Mouse (Mus musculus) cerebellum, postnatal 14 days (tissue): ENCODE results near the gene Sun3.
A peak's percentile ranks its signal among the peaks of the same experiment; 100 is the strongest.

Experiments
- DNase-seq, 2 experiments: peaks; one replicate each; pipeline ENCODE4 v3.0.0; 2021; ENCODE audit warnings: mixed read lengths in 2 of 2

Sun3 gene

GRCm38 (mm10) chr11:9048703-9049060, at the start of gene Sun3:
TSS of gene Sun3 (minus strand) at chr11:9048991.
- DNase-seq: no peak

GRCm38 (mm10) chr11:9076444-9076843, 27.7 kb upstream of the Sun3 start:
- DNase-seq: no peak

DNA sequence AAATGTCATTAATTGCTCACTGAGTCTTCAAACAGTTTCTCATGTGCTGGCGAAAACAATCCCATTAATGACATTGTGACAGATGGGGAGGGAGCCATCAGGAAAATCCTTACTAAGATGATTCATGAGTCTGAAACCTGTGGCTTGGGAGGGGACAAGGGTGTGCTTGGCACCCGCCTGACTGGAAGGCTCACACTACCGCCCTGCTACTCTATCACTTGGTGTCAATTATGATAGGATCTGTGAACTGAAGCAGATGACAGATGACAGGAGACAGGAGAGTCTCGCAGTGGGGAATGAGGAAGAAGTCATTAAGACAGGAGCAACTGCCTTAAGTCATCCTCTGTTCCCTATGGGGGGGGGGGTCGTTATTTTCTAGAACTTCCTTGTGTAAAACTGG, 11.7 kb upstream of the Sun3 start:
- no peak for DNase-seq

DNA sequence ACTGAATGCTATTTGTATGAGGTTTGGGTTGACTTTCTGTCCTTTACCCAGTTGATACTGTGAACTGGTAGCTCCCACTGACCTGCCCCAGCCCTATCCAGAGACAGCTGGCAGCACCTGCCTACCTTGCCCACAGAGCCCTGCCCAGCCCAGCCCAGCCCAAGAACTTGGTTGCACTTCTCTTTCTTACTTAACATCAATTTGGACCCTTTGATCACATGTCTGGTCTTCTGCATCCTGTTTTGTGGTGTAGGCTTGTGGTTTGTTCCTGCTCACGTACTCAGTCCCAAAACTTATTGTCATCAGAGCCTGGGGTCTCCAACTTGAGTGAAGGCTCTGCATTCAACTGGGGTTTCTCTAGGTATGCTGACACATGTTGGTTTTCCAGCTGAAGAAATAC, 11.2 kb upstream of the Sun3 start:
- no peak for DNase-seq

DNA sequence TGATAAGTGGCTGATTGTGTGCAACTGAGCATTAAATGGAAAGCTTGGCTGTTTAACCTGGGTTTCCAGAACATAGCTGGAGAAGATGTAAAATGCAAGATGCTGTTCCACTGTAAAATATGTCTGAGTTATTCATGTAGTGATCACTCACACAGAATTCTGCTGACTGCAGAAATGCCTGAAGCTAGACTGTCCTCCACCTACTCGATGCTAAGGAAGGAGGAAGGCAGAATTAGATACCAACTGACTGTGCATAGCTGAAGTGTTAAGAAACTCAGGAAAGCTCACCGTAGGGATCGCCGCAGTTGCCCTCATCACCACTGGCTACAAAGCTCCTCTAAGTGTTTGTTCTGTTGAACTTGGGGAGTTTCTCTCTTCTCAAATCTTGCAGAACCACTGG, 8.9 kb upstream of the Sun3 start:
- no peak for DNase-seq

DNA sequence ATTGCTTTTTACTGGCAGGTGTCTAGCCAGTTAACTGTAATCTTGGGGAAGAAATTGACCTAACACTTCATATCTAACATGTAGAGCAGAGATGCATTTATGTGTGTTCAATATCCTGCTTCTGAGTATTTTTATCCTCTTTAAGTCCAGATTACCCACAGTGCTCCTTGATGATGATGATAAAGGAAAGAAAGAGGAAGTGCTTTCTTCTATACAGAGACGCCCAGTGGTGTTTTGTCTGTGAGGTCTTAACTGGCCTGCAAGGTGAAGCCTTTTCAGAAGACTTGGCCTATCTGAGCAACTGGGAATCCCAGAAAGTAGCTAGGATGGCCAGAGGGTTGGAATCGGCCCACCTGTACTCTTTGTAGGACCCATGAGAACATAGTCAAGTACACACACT, 8.1 kb upstream of the Sun3 start:
- no peak for DNase-seq

DNA sequence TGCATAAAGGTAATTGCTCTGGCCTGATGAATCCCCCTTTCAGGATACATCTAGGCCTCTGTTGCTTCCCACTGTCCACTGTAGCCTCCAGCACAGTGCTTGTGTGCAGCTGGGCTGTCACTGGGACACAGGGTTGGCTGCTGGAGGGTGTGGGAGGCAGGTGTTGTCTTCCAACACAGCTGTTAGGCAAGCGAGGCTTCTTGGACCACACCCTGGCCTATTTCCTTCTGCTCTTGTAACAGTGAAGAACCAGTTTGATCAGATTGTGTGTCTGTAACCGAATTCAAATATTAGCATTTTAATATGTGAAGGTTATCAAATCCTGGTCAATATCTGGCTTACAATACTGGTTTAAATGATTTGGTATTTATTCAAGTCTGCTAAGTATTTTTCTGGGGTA, 3.1 kb upstream of the Sun3 start:
- DNase-seq: no peak

GRCm38 (mm10) chr11:9050241-9050640, 1.4 kb upstream of the Sun3 start:
- DNase-seq: no peak

- peak; percentile 87 to 88 for DNase-seq
Measured at GRCm38 (mm10) chr11:9048011-9048702, 634 bp downstream of the Sun3 start, which contains the start of gene Gm11992. TSS of gene Gm11992 (plus strand) at chr11:9048594.

DNA sequence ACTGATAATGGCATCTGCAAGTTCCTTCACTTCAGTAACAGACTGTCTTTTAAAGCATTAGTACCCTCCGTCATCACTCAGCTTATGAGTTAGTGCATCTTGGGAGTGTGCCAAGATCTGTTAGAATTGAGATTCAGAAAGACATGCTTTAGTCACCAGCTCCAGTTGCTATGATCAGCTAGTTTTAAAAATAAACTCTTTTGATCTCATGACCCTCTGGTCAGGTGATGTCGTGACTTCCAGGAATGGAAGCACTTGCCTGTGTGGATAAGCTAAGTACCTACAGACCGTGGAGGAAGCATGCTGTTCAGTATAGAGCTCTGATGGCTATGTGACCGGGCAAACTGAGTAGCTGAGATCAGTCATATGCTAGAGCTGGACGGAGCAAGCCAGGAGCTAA, 1.7 kb downstream of the Sun3 start:
- DNase-seq: no peak

DNA sequence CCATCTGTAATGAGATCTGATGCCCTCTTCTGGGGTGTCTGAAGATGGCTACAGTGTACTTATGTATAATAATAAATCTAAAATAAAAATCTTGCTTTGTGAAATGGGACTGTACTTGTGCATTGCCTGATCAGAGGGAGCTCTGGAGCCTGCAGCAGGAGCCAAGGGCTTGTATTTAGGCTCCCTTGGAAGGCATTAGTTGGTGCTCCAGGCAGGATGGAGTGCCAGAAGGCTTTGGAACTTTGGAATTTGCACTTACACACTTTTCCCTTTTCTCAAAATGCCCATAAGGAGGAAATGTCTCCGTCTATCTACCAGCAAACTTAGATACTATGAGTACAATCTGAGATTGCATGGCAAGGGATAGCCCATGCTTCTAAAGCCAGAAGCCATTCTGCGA, 2.2 kb downstream of the Sun3 start:
- no peak for DNase-seq

GRCm38 (mm10) chr11:9031530-9031929, 17.3 kb downstream of the Sun3 start:
- no peak for DNase-seq

- no peak for DNase-seq
Measured at GRCm38 (mm10) chr11:9025211-9025610, 23.6 kb downstream of the Sun3 start.

DNA sequence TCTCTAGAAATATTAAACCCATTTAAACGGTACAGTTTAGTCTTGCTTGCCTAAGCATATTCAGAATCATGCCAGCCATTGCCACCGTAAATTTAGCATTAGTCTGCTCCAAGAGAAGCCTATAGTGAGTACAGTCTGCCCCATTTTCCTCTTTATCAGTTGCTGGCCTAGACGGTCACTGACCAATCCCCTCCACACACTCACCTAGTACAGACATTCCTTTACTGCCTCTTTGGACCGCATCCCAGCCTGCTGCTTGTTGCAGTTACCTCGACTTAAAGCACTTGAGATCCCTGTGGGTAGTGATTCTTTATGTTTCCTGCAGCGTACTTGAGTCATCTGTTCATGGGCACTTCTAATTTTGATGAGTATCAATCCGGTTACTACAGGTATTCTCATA, 24.0 kb downstream of the Sun3 start:
- DNase-seq: no peak

DNA sequence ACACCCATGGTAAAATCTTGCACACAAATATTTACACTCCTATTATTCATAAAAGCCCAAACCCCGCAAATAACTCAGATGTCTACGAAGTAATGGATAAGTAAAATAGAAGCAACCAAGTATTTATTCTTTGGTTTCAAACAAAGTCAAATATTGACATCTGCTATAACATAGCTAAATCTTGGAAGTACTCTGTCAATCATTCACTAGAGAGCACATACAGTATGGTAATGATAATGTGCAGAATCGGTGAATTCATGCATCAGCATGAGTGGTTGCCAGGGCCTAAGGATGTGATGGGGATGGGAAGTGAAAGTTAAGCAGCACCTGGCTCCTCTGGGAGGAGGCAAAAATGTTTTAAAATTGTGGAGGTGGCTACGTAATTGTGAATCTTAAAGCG, 28.6 kb downstream of the Sun3 start:
- DNase-seq: no peak

- peak; percentile 33 to 47 for DNase-seq
Measured at GRCm38 (mm10) chr11:9018491-9019267, 30.1 kb downstream of the Sun3 start.

- no peak for DNase-seq
Measured at GRCm38 (mm10) chr11:9014740-9015139, 34.1 kb downstream of the Sun3 start.

GRCm38 (mm10) chr11:9011348-9011747, 37.4 kb downstream of the Sun3 start:
- no peak for DNase-seq

- peak; percentile 91 for DNase-seq
Measured at GRCm38 (mm10) chr11:9010853-9011339, 37.9 kb downstream of the Sun3 start, which contains the start of gene Hus1. TSS of gene Hus1 (minus strand) at chr11:9011191.

DNA sequence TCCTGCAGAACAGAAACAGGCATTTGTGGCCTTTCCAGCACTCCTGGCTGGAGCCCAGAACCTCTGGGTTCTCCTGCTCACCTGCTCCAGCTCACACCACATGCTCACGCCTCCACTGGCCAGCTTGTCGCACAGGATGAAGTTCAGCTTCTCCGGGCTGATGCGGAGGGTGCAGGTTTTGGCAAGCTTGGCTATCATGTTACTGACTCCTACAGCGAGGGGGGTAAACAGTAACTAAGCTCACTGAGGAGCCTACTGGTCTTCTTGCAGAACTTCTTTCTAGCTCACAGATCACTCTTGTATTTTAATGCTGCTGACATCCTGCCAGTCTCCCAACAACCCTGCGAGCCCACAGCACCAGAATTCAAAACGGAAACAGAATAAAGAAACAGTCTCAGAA, 38.4 kb downstream of the Sun3 start:
- peak; percentile 40 to 44 for DNase-seq

GRCm38 (mm10) chr11:9008761-9009160, 40.0 kb downstream of the Sun3 start:
- no peak for DNase-seq

DNA sequence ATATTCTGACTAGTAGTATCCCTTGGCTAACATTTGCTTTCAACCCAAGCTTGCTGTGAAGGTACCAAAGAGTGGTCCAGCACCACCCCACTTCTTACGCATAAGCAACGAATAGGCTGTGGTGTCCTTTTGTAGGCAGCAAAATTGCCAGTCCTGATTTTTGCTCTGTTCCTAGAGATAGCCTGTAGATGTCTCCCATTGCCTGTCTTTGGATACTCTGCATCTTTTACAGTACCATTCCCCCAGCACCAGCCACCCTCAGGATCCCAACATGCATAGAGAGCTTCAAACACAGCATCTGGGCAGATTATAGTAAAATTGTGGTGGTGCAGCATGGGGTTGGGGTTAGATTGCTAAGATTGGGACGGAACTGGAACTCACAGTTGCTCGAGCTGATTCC, 60.7 kb downstream of the Sun3 start:
- DNase-seq: peak in 1 of 2 experiments; percentile 12

DNA sequence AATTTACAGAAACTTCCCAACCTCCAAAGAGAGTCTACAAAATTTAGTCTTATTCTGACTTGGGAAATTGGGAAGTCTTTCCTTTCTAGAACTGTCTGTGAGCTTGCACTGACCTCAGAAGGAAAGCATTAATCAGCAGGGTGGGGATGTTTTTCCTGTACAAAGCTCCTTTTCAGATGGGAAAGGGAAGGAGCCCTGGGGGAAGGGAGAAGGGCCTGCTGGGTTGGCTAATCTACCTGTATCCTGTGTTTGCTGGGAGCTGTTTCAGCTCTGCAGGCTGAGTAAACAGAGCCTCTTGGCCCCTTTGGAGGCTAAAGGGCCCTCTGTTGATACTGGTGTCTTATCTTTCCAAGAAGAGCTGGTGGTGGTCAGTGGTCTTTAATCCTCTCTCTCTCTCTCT, 62.7 kb downstream of the Sun3 start:
- no peak for DNase-seq

DNA sequence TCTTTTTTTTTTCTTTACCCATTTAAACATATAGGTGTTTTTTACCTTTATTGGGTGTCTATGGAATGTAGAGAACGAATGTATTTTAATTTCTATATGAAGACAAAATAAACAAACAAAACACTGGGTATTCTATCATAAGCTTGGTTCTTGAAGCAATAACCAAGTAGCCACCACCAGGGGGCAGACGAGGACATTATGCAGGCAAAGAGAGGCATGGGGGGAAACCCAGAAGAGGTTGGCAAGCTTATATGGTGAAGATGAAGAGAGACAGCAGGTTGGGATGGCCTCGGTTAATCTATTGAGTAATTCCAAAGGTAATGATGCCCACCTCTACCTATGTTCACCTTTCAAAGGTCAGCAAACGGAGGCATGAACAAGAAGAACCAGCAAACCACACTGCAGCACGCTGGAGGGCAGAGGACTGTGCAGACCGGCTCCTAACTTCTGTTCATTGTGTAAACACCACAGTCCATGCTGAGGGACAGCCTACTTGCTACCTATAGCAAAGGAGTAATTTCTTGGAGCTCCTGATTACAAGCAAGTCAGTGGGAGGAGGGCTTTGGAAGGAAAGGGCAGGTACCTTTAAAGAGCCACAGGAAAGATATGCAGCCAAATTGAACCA, 65.4 kb downstream of the Sun3 start:
- peak; percentile 87 to 92 for DNase-seq
